Mouse (Mus musculus): ENCODE results near the gene Gm5965. TPM values are rescaled to one million over a fixed set of nuclear protein-coding genes. Genes with fewer than 3 reads are reported as not detected.

The Gm5965 gene
- polyA plus RNA-seq, 1 experiment: not detected

GRCm38 (mm10) chr16:88774106-88774505 is 3.6 kb upstream of the Gm5965 start, which contains the start of gene 2310057N15Rik:
Gene 2310057N15Rik, minus strand, starts transcription at chr16:88774206.
- H3K79me3 ChIP-seq (ENCODE audit: low read depth): no peaks in the 10 kb centered on the region
- no peak within 1 kb of the TSS for H3K4me3 ChIP-seq (ENCODE audit: insufficient read depth, poor library complexity, severe bottlenecking)
- TF ChIP-seq CTCF (IDR thresholded peaks at IDR 0.05; ENCODE audit: control insufficient read depth, insufficient read depth, insufficient read length) (no peak), MYOG (IDR thresholded peaks at IDR 0.05; ENCODE audit: control insufficient read depth, extremely low read depth, insufficient read length) (no peak), MAX (IDR thresholded peaks at IDR 0.05) (no peak), USF1 (IDR thresholded peaks at IDR 0.05; ENCODE audit: low read depth) (no peak), FOSL1 (IDR thresholded peaks at IDR 0.05; ENCODE audit: insufficient read depth, low read length, poor library complexity, severe bottlenecking) (no peak), MYOD1 (IDR thresholded peaks at IDR 0.05; ENCODE audit: control insufficient read depth, insufficient read length, low read depth) (no peak), CEBPB (IDR thresholded peaks at IDR 0.05; ENCODE audit: low read depth) (no peak)
- H3K79me2 ChIP-seq (ENCODE audit: control insufficient read depth, insufficient read depth): no peaks in the 10 kb centered on the region
- no peak within 1 kb of the TSS for H3ac ChIP-seq (ENCODE audit: control insufficient read depth, insufficient read length, low read depth)
- H3K27me3 ChIP-seq (ENCODE audit: control insufficient read depth, insufficient read depth, insufficient read length): no peaks in the 10 kb centered on the region
- H3K36me3 ChIP-seq (ENCODE audit: control insufficient read depth, insufficient read depth): no peaks in the 10 kb centered on the region

GRCm38 (mm10) chr16:88786786-88787185 is 9.1 kb downstream of the Gm5965 start:
- Histone ChIP-seq H3K4me3 (ENCODE audit: insufficient read depth, poor library complexity, severe bottlenecking) (no peak overlapping the region), H3K79me2 (ENCODE audit: control insufficient read depth, insufficient read depth) (no peaks in the 10 kb centered on the region), H3K27me3 (ENCODE audit: control insufficient read depth, insufficient read depth, insufficient read length) (no peaks in the 10 kb centered on the region), H3K79me3 (ENCODE audit: low read depth) (no peaks in the 10 kb centered on the region), H3ac (ENCODE audit: control insufficient read depth, insufficient read length, low read depth) (no peak overlapping the region), H3K36me3 (ENCODE audit: control insufficient read depth, insufficient read depth) (no peaks in the 10 kb centered on the region)
- TF ChIP-seq CEBPB (IDR thresholded peaks at IDR 0.05; ENCODE audit: low read depth): no peak
- no peak for TF ChIP-seq MAX (IDR thresholded peaks at IDR 0.05)
- no peak for TF ChIP-seq CTCF (IDR thresholded peaks at IDR 0.05; ENCODE audit: control insufficient read depth, insufficient read depth, insufficient read length)
- no peak for TF ChIP-seq FOSL1 (IDR thresholded peaks at IDR 0.05; ENCODE audit: insufficient read depth, low read length, poor library complexity, severe bottlenecking)
- no peak for TF ChIP-seq MYOD1 (IDR thresholded peaks at IDR 0.05; ENCODE audit: control insufficient read depth, insufficient read length, low read depth)
- no peak for TF ChIP-seq MYOG (IDR thresholded peaks at IDR 0.05; ENCODE audit: control insufficient read depth, extremely low read depth, insufficient read length)
- no peak for TF ChIP-seq USF1 (IDR thresholded peaks at IDR 0.05; ENCODE audit: low read depth)

- H3ac ChIP-seq (ENCODE audit: control insufficient read depth, insufficient read length, low read depth): no peak within 1 kb of the TSS
- no peaks in the 10 kb centered on the region for H3K79me2 ChIP-seq (ENCODE audit: control insufficient read depth, insufficient read depth)
- no peaks in the 10 kb centered on the region for H3K79me3 ChIP-seq (ENCODE audit: low read depth)
- H3K36me3 ChIP-seq (ENCODE audit: control insufficient read depth, insufficient read depth): no peaks in the 10 kb centered on the region
- no peak within 1 kb of the TSS for H3K4me3 ChIP-seq (ENCODE audit: insufficient read depth, poor library complexity, severe bottlenecking)
- no peaks in the 10 kb centered on the region for H3K27me3 ChIP-seq (ENCODE audit: control insufficient read depth, insufficient read depth, insufficient read length)
- TF ChIP-seq MYOD1 (IDR thresholded peaks at IDR 0.05; ENCODE audit: control insufficient read depth, insufficient read length, low read depth): no peak
- TF ChIP-seq USF1 (IDR thresholded peaks at IDR 0.05; ENCODE audit: low read depth): no peak
- no peak for TF ChIP-seq CEBPB (IDR thresholded peaks at IDR 0.05; ENCODE audit: low read depth)
- TF ChIP-seq MYOG (IDR thresholded peaks at IDR 0.05; ENCODE audit: control insufficient read depth, extremely low read depth, insufficient read length): no peak
- no peak for TF ChIP-seq MAX (IDR thresholded peaks at IDR 0.05)
- TF ChIP-seq CTCF (IDR thresholded peaks at IDR 0.05; ENCODE audit: control insufficient read depth, insufficient read depth, insufficient read length): no peak
- TF ChIP-seq FOSL1 (IDR thresholded peaks at IDR 0.05; ENCODE audit: insufficient read depth, low read length, poor library complexity, severe bottlenecking): no peak
These were observed 34.1 kb downstream of the Gm5965 start, which contains the start of gene Gm20741 for GRCm38 (mm10) chr16:88811827-88812226. Gene Gm20741, minus strand, starts transcription at chr16:88812220.

GRCm38 (mm10) chr16:88820066-88820465 is 42.4 kb downstream of the Gm5965 start, which contains the start of gene Krtap15:
Gene Krtap15, plus strand, starts transcription at chr16:88820215.
- Histone ChIP-seq H3K27me3 (ENCODE audit: control insufficient read depth, insufficient read depth, insufficient read length) (no peaks in the 10 kb centered on the region), H3K79me3 (ENCODE audit: low read depth) (no peaks in the 10 kb centered on the region), H3K4me3 (ENCODE audit: insufficient read depth, poor library complexity, severe bottlenecking) (no peak within 1 kb of the TSS), H3K79me2 (ENCODE audit: control insufficient read depth, insufficient read depth) (no peaks in the 10 kb centered on the region), H3K36me3 (ENCODE audit: control insufficient read depth, insufficient read depth) (no peaks in the 10 kb centered on the region), H3ac (ENCODE audit: control insufficient read depth, insufficient read length, low read depth) (no peak within 1 kb of the TSS)
- no peak for TF ChIP-seq CTCF (IDR thresholded peaks at IDR 0.05; ENCODE audit: control insufficient read depth, insufficient read depth, insufficient read length)
- no peak for TF ChIP-seq USF1 (IDR thresholded peaks at IDR 0.05; ENCODE audit: low read depth)
- TF ChIP-seq MAX (IDR thresholded peaks at IDR 0.05): no peak
- TF ChIP-seq CEBPB (IDR thresholded peaks at IDR 0.05; ENCODE audit: low read depth): no peak
- TF ChIP-seq FOSL1 (IDR thresholded peaks at IDR 0.05; ENCODE audit: insufficient read depth, low read length, poor library complexity, severe bottlenecking): no peak
- TF ChIP-seq MYOG (IDR thresholded peaks at IDR 0.05; ENCODE audit: control insufficient read depth, extremely low read depth, insufficient read length): no peak
- no peak for TF ChIP-seq MYOD1 (IDR thresholded peaks at IDR 0.05; ENCODE audit: control insufficient read depth, insufficient read length, low read depth)

GRCm38 (mm10) chr16:88823736-88824135 is 46.0 kb downstream of the Gm5965 start:
- H3K27me3 ChIP-seq (ENCODE audit: control insufficient read depth, insufficient read depth, insufficient read length): no peaks in the 10 kb centered on the region
- no peaks in the 10 kb centered on the region for H3K79me3 ChIP-seq (ENCODE audit: low read depth)
- no peaks in the 10 kb centered on the region for H3K36me3 ChIP-seq (ENCODE audit: control insufficient read depth, insufficient read depth)
- no peak overlapping the region for H3K4me3 ChIP-seq (ENCODE audit: insufficient read depth, poor library complexity, severe bottlenecking)
- no peaks in the 10 kb centered on the region for H3K79me2 ChIP-seq (ENCODE audit: control insufficient read depth, insufficient read depth)
- no peak for TF ChIP-seq FOSL1 (IDR thresholded peaks at IDR 0.05; ENCODE audit: insufficient read depth, low read length, poor library complexity, severe bottlenecking)
- no peak for TF ChIP-seq USF1 (IDR thresholded peaks at IDR 0.05; ENCODE audit: low read depth)
- TF ChIP-seq CEBPB (IDR thresholded peaks at IDR 0.05; ENCODE audit: low read depth): no peak
- no peak for TF ChIP-seq MAX (IDR thresholded peaks at IDR 0.05)
- H3ac ChIP-seq (ENCODE audit: control insufficient read depth, insufficient read length, low read depth): no peak overlapping the region

Data from C2C12 (cell line).